9 mouse cellular contexts compared by ENCODE assay signal in genomic region chr3:22190498-22190897, GRCm38 (mm10).
DNase-seq lines count a peak whose midpoint lies in the region; ATAC-seq and TF ChIP-seq lines count a peak whose summit lies in the region.
"Had no signal": no experiment of that assay in that cellular context is flagged by ENCODE, and none has a peak within 500 bp of the region (broad histone marks: within the 10 kb centered on the region; RNA-seq: fewer than 3 reads in every experiment).

No protein-coding gene starts in this region.

- no peak for TF ChIP-seq CTCF in embryonic fibroblast, embryonic 13.5 days (IDR thresholded peaks at IDR 0.05; ENCODE audit: borderline replicate concordance, insufficient read depth, low read length)

- ATAC-seq in erythroid progenitor cell, adult 5-6 weeks (replicated peaks; ENCODE audit: low FRiP score, poor library complexity, severe bottlenecking) = no peak

- no peak overlapping the region for H3K4me3 ChIP-seq in embryonic fibroblast, embryonic 13.5 days (ENCODE audit: insufficient read depth, low read length)
- H3K4me3 ChIP-seq: liver, embryonic 13.5 days had no signal

- intact Hi-C loops in heart, postnatal 36 days (cut with DNase I) = loop anchor here (2.0 to 5.0 kb wide), 2 partner anchors 253 to 1536 kb away; no protein-coding TSS in a partner anchor

- no peak for TF ChIP-seq POLR2A in embryonic fibroblast, embryonic 13.5 days (IDR thresholded peaks at IDR 0.05; ENCODE audit: low read depth, low read length)

- H3K27ac ChIP-seq in embryonic fibroblast, embryonic 13.5 days (ENCODE audit: insufficient read depth, low read length) = 0 out of 2 replicates have a peak overlapping the region, but pooled peaks have one; percentile 17
- H3K27ac ChIP-seq: liver, embryonic 13.5 days had no signal

- peak; percentile 18 to 42 for DNase-seq in heart, adult 18-20 months
- no peak for DNase-seq in heart, postnatal 36 days
- peak; percentile 50 for DNase-seq in thymus, postnatal 14 days
- DNase-seq in thymus, postnatal 4 days = no peak
- DNase-seq in lung, postnatal 25 days (ENCODE audit: low spot score) = peak; percentile 42
- no peak for DNase-seq in urinary bladder, adult 2 months (ENCODE audit: low spot score)
- DNase-seq: liver, embryonic 13.5 days had no signal

- no peaks in the 10 kb centered on the region for H3K4me1 ChIP-seq in embryonic fibroblast, embryonic 13.5 days (ENCODE audit: control insufficient read depth, insufficient read depth, low read length)
- H3K4me1 ChIP-seq: liver, embryonic 13.5 days had no signal

Comparison
In these comparisons a context has a peak if more than half of its experiments do, and no peak if none do; other contexts are left out.
1. DNase-seq: peak in heart, adult 18-20 months (2 of 2), thymus, postnatal 14 days (single experiment) and lung, postnatal 25 days (single experiment); none in heart, postnatal 36 days (0 of 2), thymus, postnatal 4 days (single experiment) and urinary bladder, adult 2 months (single experiment).